Mouse (Mus musculus) neural tube, embryonic 15.5 days (tissue): ENCODE results near the gene Oxsr1. TPM values are rescaled to one million over a fixed set of nuclear protein-coding genes. Genes with fewer than 3 reads are reported as not detected.

Experiments
- ATAC-seq: fragments of 200-750 bp; cut with Nextera tagmentation; 2 replicates; pipeline ENCODE4 v1.8.0; 2017; ENCODE audit warnings: mild to moderate bottlenecking, moderate TSS enrichment, moderate library complexity; ENCODE audit not compliant: low FRiP score
- H3K27ac ChIP-seq: fragments of 300-500 bp; sonication (generic); replicated peaks from 2 replicates; pipeline ENCODE4 v1.5.1; 2015; ENCODE audit warnings: mild to moderate bottlenecking, inconsistent platforms
- H3K27me3 ChIP-seq: fragments of 300-500 bp; sonication (generic); replicated peaks from 2 replicates; pipeline ENCODE4 v1.6.1; 2015; ENCODE audit warnings: inconsistent platforms
- H3K36me3 ChIP-seq: fragments of 300-500 bp; sonication (generic); 2 replicates; pipeline ENCODE4 v1.6.1; 2015; ENCODE audit warnings: inconsistent platforms
- H3K4me1 ChIP-seq: fragments of 300-500 bp; sonication (generic); 2 replicates; pipeline ENCODE4 v1.6.1; 2015; ENCODE audit warnings: inconsistent platforms
- H3K4me2 ChIP-seq: fragments of 300-500 bp; sonication (generic); 2 replicates; pipeline ENCODE4 v1.6.1; 2015; ENCODE audit warnings: inconsistent platforms, mild to moderate bottlenecking, moderate library complexity
- H3K4me3 ChIP-seq: fragments of 300-500 bp; sonication (generic); replicated peaks from 2 replicates; pipeline ENCODE4 v1.5.1; 2015; ENCODE audit warnings: mild to moderate bottlenecking, inconsistent platforms
- H3K9ac ChIP-seq: fragments of 300-500 bp; sonication (generic); replicated peaks from 2 replicates; pipeline ENCODE4 v1.6.1; 2015; ENCODE audit warnings: mild to moderate bottlenecking, inconsistent platforms
- H3K9me3 ChIP-seq: fragments of 300-500 bp; sonication (generic); replicated peaks from 2 replicates; pipeline ENCODE4 v1.6.1; 2016; ENCODE audit warnings: inconsistent platforms
- WGBS: fragments of 180-500 bp; shearing (Covaris S2); methylation state at CpG from one replicate; pipeline ENCODE4 v1.1.7; 2015; ENCODE audit warnings: mixed read lengths; 5-methylcytosine and 5-hydroxymethylcytosine counted together
- polyA plus RNA-seq: library from polyadenylated mRNA; unstranded; fragments of >200 nt; fragmentation: Nextera tagmentation; extraction: Ambion mirVana; gene quantifications from 2 replicates; pipeline ENCODE4 v1.2.1, GENCODE M21; 2015

The Oxsr1 gene
- polyA plus RNA-seq, 1 experiment from 2014 or later, result 13.0 TPM

DNA sequence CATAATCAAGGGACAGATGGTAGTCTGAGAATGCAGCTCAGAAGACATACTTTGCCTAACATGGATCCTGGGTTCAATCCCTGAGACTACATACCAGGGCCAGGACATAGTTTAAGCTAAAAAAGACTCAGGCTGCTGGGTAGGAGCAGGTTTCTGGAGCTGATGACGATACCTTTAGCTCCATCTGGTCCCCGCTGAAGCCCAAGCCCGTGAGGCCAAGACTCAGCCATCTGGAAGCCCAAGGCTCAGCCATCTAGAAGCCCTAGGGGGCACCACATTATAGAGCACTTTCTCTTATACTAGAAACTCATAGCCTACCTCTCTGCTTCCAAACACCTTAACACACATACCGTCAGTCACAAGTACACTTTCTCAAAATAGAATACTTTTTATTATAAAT is 13.3 kb upstream of the Oxsr1 start:
- Histone ChIP-seq H3K4me2 (no peak overlapping the region), H3K9me3 (no peaks in the 10 kb centered on the region), H3K27me3 (0 out of 2 replicates have a peak, but pooled peaks cover 3% of the 10 kb centered on the region), H3K36me3 (no peaks in the 10 kb centered on the region), H3K4me3 (no peak overlapping the region), H3K9ac (no peak overlapping the region), H3K4me1 (peaks cover 13% of the 10 kb centered on the region), H3K27ac (no peak overlapping the region)
- no peak for ATAC-seq
- WGBS, result 86% methylated on average over 4 of the region's 4 CpGs

DNA sequence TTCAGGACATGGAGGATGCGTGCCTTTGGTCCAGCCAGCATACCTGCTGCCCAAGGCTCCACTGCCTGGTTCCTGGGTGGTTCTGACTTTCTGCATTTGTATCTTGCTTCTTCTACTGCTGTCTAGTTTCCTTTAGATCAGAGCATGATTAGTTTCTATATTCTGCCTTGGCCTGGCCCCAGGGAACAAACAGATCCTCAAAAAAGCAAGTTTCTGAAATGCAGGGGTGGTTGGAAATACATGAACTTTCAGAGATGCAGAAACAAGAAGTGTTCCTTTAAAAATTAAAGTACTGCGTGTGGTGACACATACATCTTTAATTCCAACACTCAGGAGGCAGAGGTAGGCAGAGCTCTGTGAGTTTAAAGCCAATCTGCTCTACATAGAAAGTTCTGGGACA is 12.6 kb upstream of the Oxsr1 start:
- H3K4me1 ChIP-seq, result peaks cover 6% of the 10 kb centered on the region
- H3K36me3 ChIP-seq, result no peaks in the 10 kb centered on the region
- no peak overlapping the region for H3K4me2 ChIP-seq
- no peak overlapping the region for H3K27ac ChIP-seq
- no peaks in the 10 kb centered on the region for H3K9me3 ChIP-seq
- no peak for ATAC-seq
- no peak overlapping the region for H3K4me3 ChIP-seq
- 0 out of 2 replicates have a peak, but pooled peaks cover 3% of the 10 kb centered on the region for H3K27me3 ChIP-seq
- WGBS, result 92% methylated on average over 2 of the region's 2 CpGs
- no peak overlapping the region for H3K9ac ChIP-seq

DNA sequence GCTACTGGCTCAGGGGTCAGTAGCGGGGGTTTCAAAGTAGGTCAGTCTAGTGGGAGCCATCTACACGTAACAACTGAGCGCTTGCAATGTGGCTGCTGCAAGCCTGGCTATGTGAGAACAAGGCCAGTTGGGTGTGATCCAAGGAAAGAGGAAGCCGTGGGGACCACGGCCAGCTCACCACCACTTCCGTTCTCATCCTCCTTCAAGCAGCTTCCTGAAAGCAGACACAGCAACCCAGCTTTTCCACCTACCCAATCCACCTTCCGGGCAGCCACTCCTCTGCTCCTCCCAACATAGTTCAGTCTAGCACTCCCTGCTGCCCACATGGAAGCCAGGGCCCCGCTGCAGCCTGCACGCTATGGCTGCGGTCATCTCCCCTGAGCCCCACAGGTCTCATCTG is 12.1 kb upstream of the Oxsr1 start:
- no peak overlapping the region for H3K9ac ChIP-seq
- no peak overlapping the region for H3K4me3 ChIP-seq
- 0 out of 2 replicates have a peak, but pooled peaks cover 3% of the 10 kb centered on the region for H3K27me3 ChIP-seq
- H3K9me3 ChIP-seq, result no peaks in the 10 kb centered on the region
- 72% methylated on average over 10 of the region's 10 CpGs for WGBS
- no peaks in the 10 kb centered on the region for H3K36me3 ChIP-seq
- no peak for ATAC-seq
- no peak overlapping the region for H3K4me2 ChIP-seq
- H3K27ac ChIP-seq, result no peak overlapping the region
- H3K4me1 ChIP-seq, result peaks cover under 1% of the 10 kb centered on the region

DNA sequence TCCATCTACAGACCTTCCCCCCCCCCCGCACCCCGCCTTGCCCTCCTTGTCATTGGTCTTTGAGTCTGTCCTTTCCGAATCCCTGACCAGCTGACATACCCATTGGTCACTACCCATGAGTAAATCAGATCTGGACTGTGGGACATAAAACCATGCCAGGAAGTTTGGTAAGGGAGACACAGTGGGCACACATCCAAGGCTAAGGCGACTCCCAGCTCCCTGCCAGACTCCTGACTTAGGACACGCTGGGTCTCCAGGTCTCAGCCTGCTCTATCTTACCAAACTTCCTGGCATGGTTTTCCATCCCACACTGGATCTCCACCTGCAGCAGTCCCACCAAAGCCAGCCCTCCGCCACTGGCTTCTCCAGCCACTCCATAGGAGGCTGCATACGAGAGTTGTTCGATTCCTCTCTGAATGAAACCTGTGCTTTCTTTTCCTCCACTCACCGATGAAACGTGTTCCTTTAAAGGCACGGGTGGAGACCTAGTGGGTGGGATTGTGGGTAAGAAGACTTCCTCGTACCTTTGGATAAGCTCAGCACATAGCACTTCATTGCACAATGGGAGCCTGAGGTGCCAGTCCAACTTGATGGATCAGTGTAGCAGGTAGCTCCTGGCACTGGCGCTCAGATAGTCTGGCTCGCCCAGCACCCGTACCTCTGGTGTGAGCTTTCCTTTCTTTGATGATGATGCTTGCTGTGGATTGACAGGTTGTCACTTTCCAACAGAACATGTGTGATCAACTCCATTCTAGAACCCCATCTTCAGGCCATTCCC is 8.1 kb upstream of the Oxsr1 start:
- H3K9ac ChIP-seq, result no peak overlapping the region
- no peak overlapping the region for H3K4me2 ChIP-seq
- no peak overlapping the region for H3K27ac ChIP-seq
- no peaks in the 10 kb centered on the region for H3K4me1 ChIP-seq
- no peak for ATAC-seq
- H3K4me3 ChIP-seq, result no peak overlapping the region
- no peaks in the 10 kb centered on the region for H3K27me3 ChIP-seq
- WGBS, result 91% methylated on average over 15 of the region's 15 CpGs
- H3K36me3 ChIP-seq, result no peaks in the 10 kb centered on the region
- no peaks in the 10 kb centered on the region for H3K9me3 ChIP-seq

DNA sequence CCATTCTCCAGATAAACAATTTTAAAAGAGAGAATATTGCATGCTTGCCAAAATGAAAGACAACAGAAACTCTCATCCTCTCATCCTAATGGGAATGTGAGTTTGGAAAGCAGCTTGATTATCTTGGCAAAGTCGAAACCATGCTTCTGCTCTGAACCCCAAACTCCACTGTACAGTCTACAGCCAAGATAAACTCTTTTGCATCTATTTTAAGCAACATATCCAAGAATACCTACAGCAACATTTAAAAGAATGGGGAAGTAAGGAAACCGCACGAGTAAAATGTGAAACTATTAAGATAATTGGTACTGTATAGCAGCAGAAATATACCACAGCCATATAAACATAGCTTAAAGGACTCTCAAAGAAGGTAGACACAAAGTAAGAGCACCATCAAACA is 6.3 kb upstream of the Oxsr1 start:
- Histone ChIP-seq H3K4me2 (no peak overlapping the region), H3K4me1 (no peaks in the 10 kb centered on the region), H3K27me3 (no peaks in the 10 kb centered on the region), H3K9ac (no peak overlapping the region), H3K27ac (no peak overlapping the region), H3K4me3 (no peak overlapping the region), H3K36me3 (no peaks in the 10 kb centered on the region), H3K9me3 (no peaks in the 10 kb centered on the region)
- 84% methylated on average over 3 of the region's 3 CpGs for WGBS
- ATAC-seq, result no peak

DNA sequence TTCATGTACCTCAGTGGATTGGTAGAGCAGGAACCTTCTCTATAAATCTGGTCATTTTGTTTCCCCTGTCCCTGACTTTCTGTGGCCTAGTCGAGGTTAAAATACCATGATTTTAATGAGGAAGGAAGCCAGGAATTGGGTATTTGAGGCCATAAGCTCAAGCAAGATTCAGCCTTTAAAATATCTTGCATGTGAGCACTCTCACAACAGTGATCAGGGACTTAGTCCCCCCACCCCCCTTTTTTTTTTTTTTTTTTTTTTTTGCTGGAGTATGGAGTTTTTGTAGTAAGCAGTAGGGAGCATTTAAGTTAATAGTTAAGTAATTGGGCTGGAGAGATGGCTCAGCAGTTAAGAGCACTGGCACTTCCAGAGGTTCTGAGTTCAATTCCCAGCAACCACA is 1.9 kb upstream of the Oxsr1 start:
- Histone ChIP-seq H3K9ac (no peak overlapping the region), H3K4me2 (no peak overlapping the region), H3K4me3 (no peak overlapping the region), H3K9me3 (no peaks in the 10 kb centered on the region), H3K4me1 (peaks cover 25% of the 10 kb centered on the region), H3K36me3 (no peaks in the 10 kb centered on the region), H3K27ac (no peak overlapping the region), H3K27me3 (no peaks in the 10 kb centered on the region)
- no peak for ATAC-seq
- WGBS, result 71% methylated on average over 1 of the region's 1 CpGs

DNA sequence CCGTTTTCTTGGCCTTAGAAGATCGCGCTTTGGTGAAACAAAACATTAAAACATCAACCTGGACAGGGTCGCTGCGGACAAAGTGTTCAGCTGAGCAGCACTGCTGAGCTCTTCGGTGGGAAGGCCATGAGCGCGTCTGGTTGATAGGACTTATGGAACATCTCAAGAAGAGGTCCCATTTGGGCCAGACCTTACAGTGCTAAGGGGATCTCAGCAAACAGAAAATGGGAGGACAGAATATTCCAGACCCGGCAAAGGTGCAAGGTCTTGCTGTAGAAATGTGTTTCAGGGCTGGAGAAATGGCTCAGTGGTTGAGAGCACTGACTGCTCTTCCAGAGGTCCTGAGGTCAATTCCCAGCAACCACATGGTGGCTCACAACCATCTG is 1.0 kb upstream of the Oxsr1 start:
- H3K27me3 ChIP-seq, result no peaks in the 10 kb centered on the region
- peak overlapping the region; percentile 92 for H3K4me3 ChIP-seq
- H3K4me1 ChIP-seq, result peaks cover 25% of the 10 kb centered on the region
- peak; percentile 18 for ATAC-seq
- H3K27ac ChIP-seq, result peak overlapping the region; percentile 95
- peak overlapping the region; percentile 83 for H3K9ac ChIP-seq
- H3K9me3 ChIP-seq, result no peaks in the 10 kb centered on the region
- no peaks in the 10 kb centered on the region for H3K36me3 ChIP-seq
- 5% methylated on average over 9 of the region's 9 CpGs for WGBS
- peak overlapping the region; percentile 95 for H3K4me2 ChIP-seq

DNA sequence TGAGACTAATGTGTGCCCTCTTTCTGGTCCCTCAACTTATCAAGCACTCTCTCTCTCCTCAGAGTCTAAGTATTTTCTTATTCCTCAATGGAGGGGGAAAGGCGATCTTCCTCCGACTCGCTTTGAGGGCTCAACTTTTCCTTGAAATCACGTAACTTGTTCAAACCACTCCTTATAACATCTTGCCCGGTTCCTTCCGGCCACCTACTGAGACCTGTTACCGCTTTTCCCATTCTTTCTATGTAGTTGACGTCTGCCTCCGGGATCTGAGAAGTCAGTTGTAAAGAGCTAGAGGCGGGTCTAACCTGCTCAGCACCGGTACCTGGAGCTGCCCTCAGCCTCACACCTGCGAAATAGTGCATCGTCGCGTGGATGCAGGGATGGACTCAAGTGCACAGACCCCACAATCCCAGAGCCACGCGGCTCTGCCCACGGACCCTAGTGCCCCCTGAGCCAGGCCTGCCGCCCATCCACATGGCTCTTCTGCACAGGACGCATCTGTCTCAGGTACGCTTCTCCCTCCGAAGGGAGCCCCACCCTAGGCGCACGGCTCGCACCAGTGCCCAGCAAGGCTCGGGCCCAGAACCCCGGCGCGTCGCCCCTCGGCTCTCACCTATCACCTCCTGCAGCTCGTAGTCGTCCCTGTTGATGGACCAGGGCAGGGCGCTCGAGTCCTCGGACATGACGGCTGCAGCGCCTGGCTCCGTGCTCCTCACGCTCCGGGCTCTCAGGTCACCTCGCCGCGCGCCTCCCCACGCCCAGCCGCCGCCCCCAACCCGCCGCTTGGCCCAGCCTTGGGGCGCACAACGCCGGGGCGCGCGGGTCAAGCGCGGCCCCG is 616 bp downstream of the Oxsr1 start:
- H3K36me3 ChIP-seq, result no peaks in the 10 kb centered on the region
- no peaks in the 10 kb centered on the region for H3K27me3 ChIP-seq
- no peaks in the 10 kb centered on the region for H3K9me3 ChIP-seq
- peak overlapping the region; percentile 95 for H3K27ac ChIP-seq
- H3K4me3 ChIP-seq, result peak overlapping the region; percentile 92
- H3K4me1 ChIP-seq, result peaks cover 25% of the 10 kb centered on the region
- ATAC-seq, result peak; percentile 39
- H3K4me2 ChIP-seq, result peak overlapping the region; percentile 95
- peak overlapping the region; percentile 83 for H3K9ac ChIP-seq
- WGBS, result under 1% methylated on average over 53 of the region's 59 CpGs

DNA sequence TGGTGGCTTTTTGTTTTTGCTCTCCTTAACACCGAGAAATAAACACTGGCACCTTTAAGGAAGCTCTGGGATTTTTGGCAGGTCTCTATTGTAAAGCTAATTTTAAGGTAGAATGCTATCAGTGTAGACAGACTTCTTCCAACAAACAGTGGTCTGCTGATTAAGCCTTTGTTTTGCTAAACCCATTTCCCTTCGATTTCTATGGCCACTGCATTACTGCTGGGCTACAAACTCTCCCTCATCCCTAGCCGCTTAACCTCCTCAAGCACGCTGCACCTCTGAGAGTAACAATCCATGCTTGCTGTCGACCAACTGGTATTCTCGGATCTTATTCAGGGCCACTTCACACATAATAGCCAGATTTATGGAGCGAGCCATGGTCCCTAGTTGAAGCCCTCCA is 1.3 kb downstream of the Oxsr1 start:
- Histone ChIP-seq H3K9me3 (no peaks in the 10 kb centered on the region), H3K4me2 (peak overlapping the region; percentile 95), H3K9ac (peak overlapping the region; percentile 83), H3K27me3 (no peaks in the 10 kb centered on the region), H3K4me3 (peak overlapping the region; percentile 92), H3K4me1 (peaks cover 25% of the 10 kb centered on the region), H3K27ac (peak overlapping the region; percentile 95; the same call in 1 of the 2 replicates), H3K36me3 (no peaks in the 10 kb centered on the region)
- WGBS, result 9% methylated on average over 7 of the region's 7 CpGs
- ATAC-seq, result no peak

DNA sequence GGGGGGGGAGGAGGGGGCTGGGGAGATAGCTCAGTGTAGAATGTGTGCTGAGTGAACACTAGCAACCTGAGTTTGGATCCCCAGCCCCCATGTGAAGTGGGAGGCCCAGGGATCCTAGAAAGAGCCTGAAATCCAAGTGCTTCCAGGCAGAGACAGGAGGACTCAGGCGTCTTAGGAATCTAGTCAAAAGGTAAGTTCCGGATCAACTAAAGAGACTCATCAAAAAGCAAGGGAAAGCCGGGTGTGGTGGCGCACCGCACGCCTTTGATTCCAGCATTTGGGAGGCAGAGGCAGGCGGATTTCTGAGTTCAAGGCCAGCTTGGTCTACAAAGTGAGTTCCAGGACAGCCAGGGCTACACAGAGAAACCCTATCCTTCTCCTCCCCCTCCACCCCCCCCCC is 1.8 kb downstream of the Oxsr1 start:
- ATAC-seq, result no peak
- H3K9ac ChIP-seq, result no peak overlapping the region
- peaks cover 25% of the 10 kb centered on the region for H3K4me1 ChIP-seq
- H3K4me2 ChIP-seq, result peak overlapping the region; percentile 95
- H3K4me3 ChIP-seq, result peak overlapping the region; percentile 92; the same call in 1 of the 2 replicates
- no peaks in the 10 kb centered on the region for H3K27me3 ChIP-seq
- H3K36me3 ChIP-seq, result no peaks in the 10 kb centered on the region
- WGBS, result 85% methylated on average over 7 of the region's 7 CpGs
- no peaks in the 10 kb centered on the region for H3K9me3 ChIP-seq
- H3K27ac ChIP-seq, result no peak overlapping the region

DNA sequence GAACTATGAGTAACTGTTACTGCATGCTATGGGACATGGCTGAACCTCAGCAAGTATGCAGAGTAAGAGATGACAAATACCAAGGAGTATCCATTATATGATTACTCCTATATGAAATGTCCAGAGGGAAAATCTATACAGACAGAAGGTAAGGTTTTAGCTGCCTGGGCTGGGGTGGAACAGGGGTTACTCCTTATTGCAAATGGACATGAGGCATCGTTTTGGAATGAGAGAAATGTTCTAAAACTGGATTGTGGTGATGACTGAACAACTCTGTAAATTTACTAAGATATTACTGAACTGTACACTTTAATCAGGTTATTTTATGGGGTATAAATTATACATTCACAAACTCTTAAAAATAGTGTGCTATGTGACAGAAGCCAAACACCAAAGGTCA is 3.3 kb downstream of the Oxsr1 start:
- Histone ChIP-seq H3K9ac (no peak overlapping the region), H3K4me3 (no peak overlapping the region), H3K9me3 (no peaks in the 10 kb centered on the region), H3K36me3 (no peaks in the 10 kb centered on the region), H3K4me2 (no peak overlapping the region), H3K27ac (no peak overlapping the region), H3K27me3 (no peaks in the 10 kb centered on the region), H3K4me1 (peaks cover 25% of the 10 kb centered on the region)
- 98% methylated on average over 1 of the region's 1 CpGs for whole genome bisulfite sequencing
- no peak for ATAC-seq

DNA sequence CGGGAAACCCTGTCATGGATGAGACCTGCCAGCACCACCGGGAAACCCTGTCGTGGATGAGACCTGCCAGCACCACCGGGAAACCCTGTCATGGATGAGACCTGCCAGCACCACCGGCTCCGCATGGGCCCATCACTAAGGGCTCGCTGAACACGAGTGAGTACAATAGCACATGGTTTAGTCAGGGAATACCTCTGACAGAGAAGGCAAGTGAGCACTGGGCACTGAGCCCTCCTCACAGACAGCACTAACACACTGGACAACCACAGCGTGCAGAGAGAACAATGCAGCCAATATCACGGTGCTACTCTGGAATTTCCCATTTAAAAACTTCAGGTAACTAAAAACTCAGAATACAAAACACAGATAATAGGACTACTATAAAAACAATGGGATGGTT is 9.1 kb downstream of the Oxsr1 start:
- no peak for ATAC-seq
- Histone ChIP-seq H3K9ac (no peak overlapping the region), H3K4me1 (0 out of 2 replicates have a peak, but pooled peaks cover 3% of the 10 kb centered on the region), H3K27me3 (no peaks in the 10 kb centered on the region), H3K36me3 (no peaks in the 10 kb centered on the region), H3K27ac (no peak overlapping the region), H3K9me3 (no peaks in the 10 kb centered on the region), H3K4me3 (no peak overlapping the region), H3K4me2 (no peak overlapping the region)
- 89% methylated on average over 10 of the region's 10 CpGs for WGBS
